Mouse (Mus musculus) midbrain, embryonic 16.5 days (tissue): ENCODE data around the gene Platr17. TPM values are rescaled to one million over a fixed set of nuclear protein-coding genes. Genes with fewer than 3 reads are reported as not detected.

Experiments used
- ATAC-seq: fragments of 200-750 bp; cut with Nextera tagmentation; 2 replicates; pipeline ENCODE4 v1.8.0; 2017; ENCODE audit warnings: moderate TSS enrichment
- H3K27ac ChIP-seq: fragments of 300-500 bp; sonication (generic); 2 replicates; pipeline ENCODE4 v1.5.1; 2014; ENCODE audit warnings: mild to moderate bottlenecking, low read length, mixed read lengths
- H3K27me3 ChIP-seq: fragments of 300-500 bp; sonication (generic); 2 replicates; pipeline ENCODE4 v1.6.1; 2014; ENCODE audit warnings: low read depth, low read length, mixed read lengths; ENCODE audit not compliant: control insufficient read depth, insufficient read depth
- H3K36me3 ChIP-seq: fragments of 300-500 bp; sonication (generic); 2 replicates; pipeline ENCODE4 v1.6.1; 2014; ENCODE audit warnings: mild to moderate bottlenecking, low read length, moderate library complexity, mixed read lengths; ENCODE audit not compliant: control insufficient read depth, insufficient read depth
- H3K4me1 ChIP-seq: fragments of 300-500 bp; sonication (generic); 2 replicates; pipeline ENCODE4 v1.6.1; 2014; ENCODE audit warnings: mild to moderate bottlenecking, low read length, mixed read lengths; ENCODE audit not compliant: control insufficient read depth, insufficient read depth
- H3K4me2 ChIP-seq: fragments of 300-500 bp; sonication (generic); 2 replicates; pipeline ENCODE4 v1.6.1; 2014; ENCODE audit warnings: mild to moderate bottlenecking, low read length, mixed read lengths
- H3K4me3 ChIP-seq: fragments of 300-500 bp; sonication (generic); 2 replicates; pipeline ENCODE4 v1.5.1; 2014; ENCODE audit warnings: low read depth, mild to moderate bottlenecking, low read length, moderate library complexity, mixed read lengths
- H3K9ac ChIP-seq: fragments of 300-500 bp; sonication (generic); 2 replicates; pipeline ENCODE4 v1.6.1; 2014; ENCODE audit warnings: low read depth, low read length, mixed read lengths
- H3K9me3 ChIP-seq: fragments of 300-500 bp; sonication (generic); replicated peaks from 2 replicates; pipeline ENCODE4 v1.6.1; 2014; ENCODE audit warnings: mild to moderate bottlenecking, low read length, mixed read lengths; ENCODE audit not compliant: control insufficient read depth, poor library complexity, severe bottlenecking
- WGBS: fragments of 180-500 bp; shearing (Covaris S2); extraction: QIAGEN DNeasy Blood & Tissue Kit; methylation state at CpG from one replicate; pipeline ENCODE4 v1.1.7; 2014; 5-methylcytosine and 5-hydroxymethylcytosine counted together
- polyA plus RNA-seq: library from polyadenylated mRNA; unstranded; fragments of >200 nt; fragmentation: Nextera tagmentation; extraction: Ambion mirVana; gene quantifications from 2 replicates; pipeline ENCODE4 v1.2.1, GENCODE M21; 2015

The Platr17 gene
- polyA plus RNA-seq, 1 experiment from 2014 or later: 0.55 TPM

DNA sequence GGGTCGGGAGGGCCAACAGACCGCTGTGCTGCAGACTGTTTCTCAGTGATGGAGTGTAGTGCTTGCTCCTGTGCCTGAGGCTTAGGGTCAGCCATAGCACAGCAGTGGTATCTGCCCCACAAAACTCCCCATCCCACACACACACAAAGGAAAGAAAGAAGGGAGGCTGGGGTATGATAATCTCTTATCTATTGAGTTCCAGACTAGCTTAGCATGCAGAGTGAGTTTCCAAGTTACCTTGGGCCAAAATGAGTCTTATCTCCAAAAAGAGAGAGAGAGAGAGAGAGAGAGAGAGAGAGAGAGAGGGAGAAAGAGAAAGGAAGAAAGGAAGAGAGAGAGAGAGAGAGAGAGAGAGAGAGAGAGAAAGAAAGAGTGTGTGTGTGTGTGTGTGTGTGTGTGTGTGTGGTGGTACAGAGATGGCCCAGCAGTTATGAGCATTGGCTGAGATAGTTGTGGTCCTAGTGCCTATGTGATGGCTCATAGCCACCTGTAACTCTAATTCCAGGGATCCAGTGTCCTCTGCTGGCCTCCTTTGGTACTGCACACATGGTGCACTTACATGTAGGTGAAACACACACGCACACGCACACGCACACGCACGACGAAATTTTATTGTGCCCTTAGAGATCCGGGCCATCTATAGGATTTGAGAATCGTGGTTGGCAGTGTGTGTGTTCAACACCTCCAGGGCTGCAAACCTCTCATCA lies 19.8 kb downstream of the Platr17 start:
- Histone ChIP-seq H3K4me1 (peaks cover 17% of the 10 kb centered on the region), H3K9me3 (no peaks in the 10 kb centered on the region), H3K4me2 (no peak overlapping the region), H3K9ac (no peak overlapping the region), H3K27ac (no peak overlapping the region), H3K27me3 (no peaks in the 10 kb centered on the region), H3K36me3 (peaks cover 5% of the 10 kb centered on the region; the same call in 1 of the 2 replicates), H3K4me3 (no peak overlapping the region)
- 87% methylated on average over 10 of the region's 10 CpGs for WGBS
- ATAC-seq: no peak

DNA sequence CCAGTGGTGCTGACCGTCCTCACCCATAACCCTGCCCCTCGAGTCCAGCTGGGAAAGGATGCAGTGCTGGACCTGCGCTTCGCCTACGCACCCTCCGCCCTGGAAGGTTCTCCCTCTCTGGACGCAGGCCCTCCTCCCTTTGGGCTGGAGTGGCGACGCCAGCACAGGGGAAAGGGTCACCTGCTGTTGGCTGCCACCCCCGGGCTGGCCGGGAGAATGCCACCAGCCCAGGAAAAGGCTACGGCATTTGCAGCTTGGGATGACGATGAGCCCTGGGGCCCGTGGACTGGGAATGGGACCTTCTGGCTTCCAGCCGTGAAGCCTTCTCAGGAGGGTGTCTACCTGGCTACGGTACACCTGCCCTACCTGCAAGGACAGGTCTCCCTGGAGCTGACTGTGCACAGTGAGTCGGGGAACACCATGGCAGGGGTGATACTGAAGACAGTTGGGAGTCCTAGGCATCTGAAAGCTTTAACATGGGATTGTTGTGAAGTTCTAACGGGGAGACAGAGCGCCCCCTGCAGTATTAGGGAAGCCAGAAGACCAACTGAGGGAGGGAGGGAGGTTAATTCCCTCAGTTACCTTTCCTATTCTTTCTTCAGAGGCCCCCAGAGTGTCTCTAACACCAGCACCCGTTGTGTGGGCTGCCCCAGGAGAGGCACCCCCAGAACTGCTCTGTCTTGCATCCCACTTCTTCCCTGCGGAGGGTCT lies 20.6 kb downstream of the Platr17 start:
- no peak for ATAC-seq
- Histone ChIP-seq H3K27ac (no peak overlapping the region), H3K9me3 (no peaks in the 10 kb centered on the region), H3K4me3 (no peak overlapping the region), H3K4me2 (no peak overlapping the region), H3K4me1 (peaks cover 10% of the 10 kb centered on the region), H3K27me3 (no peaks in the 10 kb centered on the region), H3K9ac (no peak overlapping the region), H3K36me3 (peaks cover 5% of the 10 kb centered on the region; the same call in 1 of the 2 replicates)
- WGBS: 85% methylated on average over 20 of the region's 21 CpGs

DNA sequence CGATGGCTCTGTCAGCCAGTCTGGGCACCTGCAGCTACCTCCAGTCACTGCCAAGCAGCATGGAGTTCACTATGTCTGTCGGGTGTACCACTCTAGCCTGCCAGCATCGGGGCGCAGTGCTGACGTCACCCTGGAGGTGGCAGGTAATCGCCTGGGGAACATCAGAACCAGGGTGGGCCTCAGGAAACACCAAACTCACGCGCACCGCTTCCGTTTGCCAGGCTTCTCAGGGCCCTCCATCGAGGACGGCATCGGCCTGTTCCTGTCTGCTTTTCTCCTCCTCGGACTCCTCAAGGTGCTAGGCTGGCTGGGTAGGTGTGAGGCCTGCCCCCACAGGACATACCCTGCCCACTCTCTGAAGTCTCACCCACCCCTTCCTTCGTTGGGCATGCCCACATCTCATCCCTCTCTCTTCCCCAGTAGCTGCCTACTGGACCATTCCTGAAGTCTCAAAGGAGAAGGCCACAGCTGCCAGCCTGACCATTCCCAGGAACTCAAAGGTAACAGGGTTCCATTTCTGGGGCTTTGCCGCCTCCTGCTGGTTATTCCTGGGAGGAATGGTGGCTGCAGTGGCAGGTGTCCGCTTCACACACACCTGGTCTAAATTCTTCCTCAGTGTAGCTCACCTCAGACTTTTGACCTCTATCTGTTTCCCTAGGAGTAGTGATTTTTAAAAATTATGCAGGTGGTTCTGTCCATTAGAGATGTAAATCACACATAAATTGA lies 21.4 kb downstream of the Platr17 start:
- H3K4me2 ChIP-seq: no peak overlapping the region
- no peaks in the 10 kb centered on the region for H3K27me3 ChIP-seq
- no peaks in the 10 kb centered on the region for H3K9me3 ChIP-seq
- H3K4me1 ChIP-seq: peaks cover 17% of the 10 kb centered on the region
- H3K36me3 ChIP-seq: peaks cover 5% of the 10 kb centered on the region; the same call in 1 of the 2 replicates
- no peak overlapping the region for H3K9ac ChIP-seq
- no peak overlapping the region for H3K4me3 ChIP-seq
- 80% methylated on average over 17 of the region's 17 CpGs for WGBS
- ATAC-seq: no peak
- H3K27ac ChIP-seq: no peak overlapping the region

DNA sequence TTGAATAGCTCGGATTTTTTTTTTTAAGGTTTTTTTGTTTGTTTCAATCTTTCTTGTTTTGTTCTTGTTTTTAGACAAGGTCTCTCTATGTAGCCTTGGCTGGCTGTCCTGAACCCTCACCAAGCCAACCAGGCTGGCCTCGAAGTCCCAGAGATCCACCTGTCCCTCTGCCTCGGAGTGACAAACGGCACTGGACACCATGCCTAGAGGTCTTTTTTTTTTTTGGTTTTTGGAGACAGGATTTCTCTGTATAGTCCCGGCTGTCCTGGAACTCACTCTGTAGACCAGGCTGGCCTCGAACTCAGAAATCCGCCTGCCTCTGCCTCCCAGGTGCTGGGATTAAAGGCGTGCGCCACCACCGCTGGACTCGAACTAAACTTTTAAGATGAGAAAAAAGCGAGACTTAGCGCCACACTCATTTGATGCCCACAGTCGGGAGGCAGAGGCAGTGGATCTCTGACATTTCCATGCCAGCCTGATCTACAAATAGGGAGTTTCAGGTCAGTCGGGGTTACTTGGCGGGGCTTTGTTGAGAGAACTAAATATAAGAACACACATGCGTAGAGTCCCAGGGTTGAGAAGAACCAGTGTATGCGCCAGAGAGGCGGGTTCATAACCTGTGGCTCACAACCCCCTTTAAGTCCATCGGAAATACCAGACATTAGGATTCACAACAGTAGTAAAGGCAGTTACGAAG lies 23.5 kb downstream of the Platr17 start:
- H3K4me1 ChIP-seq: peaks cover 17% of the 10 kb centered on the region
- peaks cover 5% of the 10 kb centered on the region for H3K36me3 ChIP-seq
- H3K4me3 ChIP-seq: peak overlapping the region; percentile 88
- H3K9me3 ChIP-seq: no peaks in the 10 kb centered on the region
- H3K4me2 ChIP-seq: peak overlapping the region; percentile 99
- ATAC-seq: no peak
- 65% methylated on average over 21 of the region's 21 CpGs for WGBS
- no peak overlapping the region for H3K27ac ChIP-seq
- peak overlapping the region; percentile 92 for H3K9ac ChIP-seq
- H3K27me3 ChIP-seq: no peaks in the 10 kb centered on the region

DNA sequence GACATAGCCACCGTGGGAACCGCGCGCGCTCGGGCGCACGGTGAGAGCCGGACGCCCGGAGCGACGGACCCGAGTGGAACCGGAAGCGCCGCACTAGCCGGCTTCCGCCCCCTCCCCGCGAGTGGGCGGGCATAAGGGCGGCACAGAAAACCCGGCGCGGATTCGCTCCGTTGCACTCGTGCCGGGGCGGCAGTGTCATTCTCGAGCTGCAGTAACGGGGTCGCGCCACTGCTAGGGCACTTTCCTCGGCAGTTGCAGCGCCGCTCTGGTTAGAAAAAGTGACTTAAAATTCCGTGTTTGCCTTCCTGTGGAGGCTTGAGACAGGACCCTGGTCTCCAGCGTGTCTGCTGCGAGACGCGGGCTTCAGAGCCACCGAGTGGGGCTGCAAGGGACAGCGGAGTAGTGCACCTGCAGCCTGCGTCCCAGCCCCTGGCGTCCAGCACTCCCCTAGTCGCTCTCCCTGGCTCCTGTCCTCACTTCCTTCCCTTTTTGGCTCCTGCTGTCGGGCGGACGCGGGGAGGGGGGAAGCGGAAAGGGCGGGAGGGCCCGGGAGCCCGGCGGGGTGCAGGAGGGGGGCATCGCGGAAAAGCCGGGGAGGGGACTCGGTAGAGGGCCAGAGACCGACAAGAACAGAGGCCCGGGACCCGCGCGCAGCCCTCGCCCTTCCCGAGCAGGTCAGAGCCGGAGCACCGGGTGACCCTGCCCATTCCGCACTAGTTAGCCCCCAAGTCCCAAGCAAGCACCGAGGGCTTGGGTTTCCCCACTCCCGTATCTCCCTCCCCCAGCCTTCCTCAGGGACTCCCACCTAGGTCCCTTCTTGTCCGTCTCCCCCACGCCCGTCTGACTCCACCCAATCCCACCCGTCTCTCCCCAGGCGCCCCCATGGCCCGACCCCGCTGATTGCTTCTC lies 24.7 kb downstream of the Platr17 start, which contains the start of gene Rgl2:
Gene Rgl2 (plus strand): TSS at position 173 of the 909 bp plus-strand sequence.
- Histone ChIP-seq H3K4me1 (peaks cover 17% of the 10 kb centered on the region), H3K4me2 (peak within 1 kb of the TSS; percentile 99), H3K9me3 (no peaks in the 10 kb centered on the region), H3K36me3 (peaks cover 5% of the 10 kb centered on the region), H3K27me3 (no peaks in the 10 kb centered on the region), H3K9ac (peak within 1 kb of the TSS; percentile 92), H3K27ac (peak within 1 kb of the TSS; percentile 94), H3K4me3 (peak within 1 kb of the TSS; percentile 88)
- WGBS: under 1% methylated on average over 69 of the region's 80 CpGs
- peak; percentile 84 for ATAC-seq

DNA sequence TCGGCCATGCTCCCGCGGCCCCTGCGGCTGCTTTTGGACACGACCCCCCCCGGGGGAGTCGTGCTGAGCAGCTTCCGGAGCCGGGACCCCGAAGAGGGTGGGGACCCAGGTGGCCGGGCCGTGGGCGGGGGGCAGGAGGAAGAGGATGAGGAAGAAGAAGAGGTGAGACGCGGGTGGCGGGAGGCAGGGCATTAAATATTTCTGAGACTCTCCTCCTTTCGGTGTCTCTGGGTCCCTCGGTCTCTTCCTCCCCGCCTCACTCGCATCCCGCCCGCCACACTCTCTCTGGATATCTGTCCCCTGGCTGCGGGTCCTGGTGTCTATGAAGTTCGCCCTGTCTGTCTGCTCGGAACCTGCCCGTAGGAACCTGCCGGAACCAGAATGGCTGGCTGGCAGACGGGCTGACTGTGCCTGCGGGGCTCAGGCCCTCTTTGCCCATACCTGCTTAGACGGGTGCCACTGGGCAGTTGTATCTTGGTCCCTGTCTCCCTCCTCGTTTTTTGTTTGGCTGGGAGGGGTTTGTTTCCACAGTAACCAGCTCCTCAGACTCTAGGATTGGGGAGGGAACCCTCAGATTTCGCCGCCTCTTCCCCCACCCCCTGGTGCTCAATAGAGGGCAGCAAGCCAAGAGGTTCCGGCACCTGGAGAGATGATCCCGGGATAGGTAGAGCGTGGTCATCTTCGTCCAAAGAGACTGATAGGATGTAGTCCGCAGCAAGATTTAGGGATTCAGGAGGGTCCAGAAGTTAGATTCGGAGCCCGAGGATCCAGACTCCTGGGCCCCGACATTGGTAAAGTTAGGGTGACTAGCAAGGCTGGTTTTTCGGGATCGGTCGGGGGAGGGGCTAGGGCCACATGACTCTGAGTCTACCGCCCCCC lies 25.6 kb downstream of the Platr17 start:
- Histone ChIP-seq H3K27ac (peak overlapping the region; percentile 94), H3K9me3 (no peaks in the 10 kb centered on the region), H3K36me3 (peaks cover 9% of the 10 kb centered on the region), H3K9ac (peak overlapping the region; percentile 92), H3K4me3 (peak overlapping the region; percentile 88), H3K4me2 (peak overlapping the region; percentile 99), H3K4me1 (peaks cover 17% of the 10 kb centered on the region), H3K27me3 (no peaks in the 10 kb centered on the region)
- WGBS: 0% methylated on average over 43 of the region's 45 CpGs
- ATAC-seq: peak; percentile 22; the same call in 1 of the 2 replicates

DNA sequence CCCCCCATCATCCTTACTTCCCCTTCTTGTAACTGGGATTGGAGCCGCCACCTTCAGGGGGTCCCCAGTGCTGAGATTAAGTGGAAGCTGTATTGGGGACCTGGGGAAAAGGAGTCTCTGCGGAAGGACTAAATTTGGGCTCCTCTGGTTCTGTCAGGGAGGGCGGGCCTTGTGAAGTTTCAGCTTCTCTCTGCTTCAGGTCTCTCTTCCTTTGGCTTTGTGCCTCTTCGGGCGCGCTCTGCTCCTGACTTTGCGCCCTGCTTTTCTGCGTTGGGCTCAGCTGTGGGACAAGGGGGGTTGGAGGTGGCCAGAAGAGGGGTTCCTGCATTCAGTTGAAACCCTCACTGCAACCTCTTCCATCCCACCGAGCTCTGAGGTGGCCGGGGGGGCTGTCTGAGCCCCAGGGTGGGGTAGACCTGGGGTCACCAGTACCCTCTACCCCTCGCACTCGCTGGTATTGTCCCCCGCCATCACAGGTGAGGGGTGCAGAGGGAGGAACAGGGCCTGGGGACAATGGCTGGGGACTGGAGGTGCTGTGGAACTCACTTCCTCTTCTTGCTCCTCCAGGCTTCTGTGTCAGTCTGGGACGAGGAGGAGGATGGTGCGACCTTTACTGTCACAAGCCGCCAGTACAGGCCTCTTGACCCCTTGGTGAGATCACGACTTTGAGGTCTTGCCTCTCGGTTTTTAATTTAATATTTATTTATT lies 26.4 kb downstream of the Platr17 start:
- H3K4me1 ChIP-seq: peaks cover 17% of the 10 kb centered on the region
- H3K4me2 ChIP-seq: peak overlapping the region; percentile 99
- ATAC-seq: no peak
- no peaks in the 10 kb centered on the region for H3K27me3 ChIP-seq
- peak overlapping the region; percentile 92 for H3K9ac ChIP-seq
- no peaks in the 10 kb centered on the region for H3K9me3 ChIP-seq
- peak overlapping the region; percentile 88 for H3K4me3 ChIP-seq
- H3K27ac ChIP-seq: no peak overlapping the region
- 38% methylated on average over 18 of the region's 18 CpGs for WGBS
- peaks cover 11% of the 10 kb centered on the region for H3K36me3 ChIP-seq
